Mouse (Mus musculus): Measurements from ENCODE around the gene Pigh. TPM values are rescaled to one million over a fixed set of nuclear protein-coding genes. Genes with fewer than 3 reads are reported as not detected.

Pigh gene
- polyA plus RNA-seq, 1 experiment = 3.6 TPM

DNA sequence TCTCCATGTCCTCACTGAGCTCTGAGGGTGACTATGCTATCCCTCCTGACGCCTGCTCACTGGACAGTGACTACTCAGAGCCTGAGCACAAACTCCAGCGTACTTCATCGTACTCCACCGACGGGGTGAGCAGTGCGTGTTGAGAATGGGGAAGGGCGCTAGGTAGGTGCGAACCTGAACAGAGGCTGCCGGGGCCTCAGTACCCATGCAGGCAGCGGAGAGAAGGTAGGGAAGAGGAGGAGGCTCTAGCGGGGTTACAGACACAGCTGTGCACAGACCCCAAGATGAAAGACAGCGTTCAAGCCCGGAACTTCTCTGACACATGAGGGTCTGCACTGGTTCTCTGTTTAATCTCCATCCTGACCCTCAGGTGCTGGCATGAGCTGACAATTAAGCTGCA lies 25.0 kb downstream of the Pigh start:
- H3K4me3 ChIP-seq (replicated peaks; ENCODE audit: control insufficient read depth, low read depth, low read length) = no peak overlapping the region
- H3K4me1 ChIP-seq (ENCODE audit: control insufficient read depth, insufficient read depth, low read length) = no peaks in the 10 kb centered on the region; the same call in 1 of the 2 replicates
- H3K27ac ChIP-seq (ENCODE audit: control insufficient read depth, insufficient read depth, low read depth, low read length, poor library complexity) = no peak overlapping the region
- WGBS = 91% methylated on average over 13 of the region's 13 CpGs
- TF ChIP-seq POLR2A (IDR thresholded peaks at IDR 0.05; ENCODE audit: borderline replicate concordance, control insufficient read depth, low read depth, low read length) = no peak
- no peak for TF ChIP-seq CTCF (IDR thresholded peaks at IDR 0.05; ENCODE audit: control insufficient read depth, insufficient read depth, low read length)

DNA sequence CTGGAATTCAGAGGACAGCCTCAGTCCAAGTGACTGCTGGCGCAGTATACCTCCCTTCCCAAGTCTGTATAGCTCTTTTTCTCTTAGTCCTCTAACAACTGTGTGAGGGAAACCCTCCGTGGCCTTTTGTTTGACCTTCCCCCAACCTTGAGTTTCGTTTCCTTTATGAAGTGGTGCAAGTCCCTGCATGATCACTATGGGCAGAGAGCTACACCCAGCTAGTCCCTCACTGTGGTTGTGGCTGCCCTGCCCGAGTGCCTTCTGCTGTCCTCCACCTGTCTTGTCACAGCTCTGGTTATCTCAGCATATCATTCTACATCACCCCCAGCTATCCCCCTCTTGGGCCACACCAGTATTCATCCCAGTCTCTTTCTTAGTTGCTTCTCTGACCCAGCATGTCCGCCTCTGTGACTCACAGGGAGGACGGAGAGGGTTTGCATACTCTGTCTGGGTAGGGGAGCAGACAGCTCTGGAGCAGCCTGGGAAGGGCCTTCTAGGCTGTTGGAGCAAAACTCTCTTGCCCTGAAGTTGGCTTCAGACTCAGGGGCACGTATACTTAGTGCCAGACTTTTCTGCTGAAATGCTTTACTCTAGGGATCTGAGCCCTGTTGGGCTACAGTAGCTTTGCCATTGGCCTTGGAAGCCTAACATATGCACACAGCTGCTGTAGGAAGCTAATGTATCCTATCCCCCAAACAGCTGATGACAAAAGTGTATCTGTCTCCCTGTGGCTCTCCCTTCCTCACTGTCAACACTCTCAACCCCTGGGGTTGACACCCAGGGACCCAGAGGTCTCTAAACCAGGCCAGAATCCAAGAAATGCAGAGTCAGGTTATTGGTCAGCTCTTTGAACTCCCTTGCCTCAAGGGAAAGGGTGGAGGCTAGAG lies 28.4 kb downstream of the Pigh start:
- 53% methylated on average over 7 of the region's 7 CpGs for WGBS
- no peaks in the 10 kb centered on the region; the same call in 1 of the 2 replicates for H3K4me1 ChIP-seq (ENCODE audit: control insufficient read depth, insufficient read depth, low read length)
- TF ChIP-seq POLR2A (IDR thresholded peaks at IDR 0.05; ENCODE audit: borderline replicate concordance, control insufficient read depth, low read depth, low read length) (no peak), CTCF (IDR thresholded peaks at IDR 0.05; ENCODE audit: control insufficient read depth, insufficient read depth, low read length) (no peak)

DNA sequence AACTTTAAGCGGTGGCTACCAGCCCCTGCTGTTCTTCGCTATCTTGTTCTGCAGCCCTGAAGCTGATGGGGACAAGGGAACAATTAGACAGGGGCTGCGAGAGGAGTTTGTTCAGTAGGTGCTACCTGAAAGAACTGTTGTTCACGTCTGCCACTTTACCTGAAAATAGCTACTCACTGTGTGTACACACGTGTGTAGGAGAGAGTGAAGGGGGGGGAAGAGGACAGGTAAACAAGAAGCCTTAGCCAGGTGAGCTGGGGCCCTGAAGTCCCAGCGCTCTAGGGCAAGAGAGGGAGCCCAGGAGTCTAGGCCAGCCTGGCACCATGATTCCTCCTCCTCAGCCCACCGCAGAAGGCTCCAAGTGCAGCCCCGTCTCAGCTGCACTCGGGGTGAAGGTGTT lies 29.3 kb downstream of the Pigh start:
- Histone ChIP-seq H3K27ac (ENCODE audit: control insufficient read depth, insufficient read depth, low read depth, low read length, poor library complexity) (no peak overlapping the region), H3K4me3 (replicated peaks; ENCODE audit: control insufficient read depth, low read depth, low read length) (no peak overlapping the region), H3K4me1 (ENCODE audit: control insufficient read depth, insufficient read depth, low read length) (no peaks in the 10 kb centered on the region; the same call in 1 of the 2 replicates)
- 89% methylated on average over 9 of the region's 9 CpGs for WGBS
- TF ChIP-seq POLR2A (IDR thresholded peaks at IDR 0.05; ENCODE audit: borderline replicate concordance, control insufficient read depth, low read depth, low read length) (no peak), CTCF (IDR thresholded peaks at IDR 0.05; ENCODE audit: control insufficient read depth, insufficient read depth, low read length) (no peak)

More for the DNA sequence above, 28.4 kb downstream of the Pigh start:
- Histone ChIP-seq H3K4me3 (replicated peaks; ENCODE audit: control insufficient read depth, low read depth, low read length) (no peak overlapping the region), H3K27ac (ENCODE audit: control insufficient read depth, insufficient read depth, low read depth, low read length, poor library complexity) (no peak overlapping the region; the same call in 1 of the 2 replicates)

DNA sequence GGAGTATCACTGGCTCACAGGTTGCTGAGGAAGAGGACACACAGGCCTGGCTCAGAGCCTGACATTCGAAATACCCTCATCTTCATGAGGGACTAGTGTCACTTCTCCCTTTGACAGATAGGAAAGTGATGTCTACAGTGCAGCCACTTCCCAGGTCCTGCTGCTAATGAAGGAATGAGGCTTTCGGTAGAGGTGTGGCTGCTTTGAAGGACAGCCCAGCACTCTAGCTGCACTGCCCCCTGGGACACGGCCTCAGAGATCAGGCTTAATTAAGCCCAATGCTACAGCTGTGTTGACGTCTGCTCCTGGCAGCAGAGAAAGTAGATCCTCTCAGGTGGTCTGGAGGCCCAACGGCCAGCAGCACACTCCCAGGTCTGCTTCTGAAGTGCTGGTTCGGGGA lies 29.9 kb downstream of the Pigh start:
- WGBS = 83% methylated on average over 6 of the region's 6 CpGs
- no peak overlapping the region for H3K27ac ChIP-seq (ENCODE audit: control insufficient read depth, insufficient read depth, low read depth, low read length, poor library complexity)
- no peak for TF ChIP-seq CTCF (IDR thresholded peaks at IDR 0.05; ENCODE audit: control insufficient read depth, insufficient read depth, low read length)
- TF ChIP-seq POLR2A (IDR thresholded peaks at IDR 0.05; ENCODE audit: borderline replicate concordance, control insufficient read depth, low read depth, low read length) = no peak
- no peaks in the 10 kb centered on the region; the same call in 1 of the 2 replicates for H3K4me1 ChIP-seq (ENCODE audit: control insufficient read depth, insufficient read depth, low read length)
- no peak overlapping the region for H3K4me3 ChIP-seq (replicated peaks; ENCODE audit: control insufficient read depth, low read depth, low read length)

DNA sequence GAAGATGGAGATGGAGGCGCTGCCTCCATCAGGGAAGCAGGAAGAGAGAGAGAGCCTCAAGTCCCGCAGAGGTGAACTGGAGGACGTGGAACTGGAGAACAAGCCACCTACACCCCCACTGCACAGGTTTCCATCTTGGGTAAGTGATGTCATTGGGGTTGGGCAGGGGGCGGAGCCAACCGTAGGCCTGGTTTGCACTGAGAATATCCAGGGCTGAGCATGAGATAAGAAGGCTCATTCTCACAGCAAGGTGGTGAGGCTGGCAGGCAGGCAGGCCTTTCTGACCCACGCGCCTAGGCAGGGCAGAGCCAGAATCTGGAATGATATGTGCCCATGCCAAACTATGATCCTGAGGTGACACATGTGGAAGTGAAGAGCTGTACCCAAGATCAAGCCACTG lies 34.2 kb downstream of the Pigh start:
- no peak for TF ChIP-seq POLR2A (IDR thresholded peaks at IDR 0.05; ENCODE audit: borderline replicate concordance, control insufficient read depth, low read depth, low read length)
- TF ChIP-seq CTCF (IDR thresholded peaks at IDR 0.05; ENCODE audit: control insufficient read depth, insufficient read depth, low read length) = no peak
- H3K4me1 ChIP-seq (ENCODE audit: control insufficient read depth, insufficient read depth, low read length) = no peaks in the 10 kb centered on the region; the same call in 1 of the 2 replicates
- 79% methylated on average over 7 of the region's 7 CpGs for WGBS
- H3K4me3 ChIP-seq (replicated peaks; ENCODE audit: control insufficient read depth, low read depth, low read length) = no peak overlapping the region
- H3K27ac ChIP-seq (ENCODE audit: control insufficient read depth, insufficient read depth, low read depth, low read length, poor library complexity) = no peak overlapping the region

DNA sequence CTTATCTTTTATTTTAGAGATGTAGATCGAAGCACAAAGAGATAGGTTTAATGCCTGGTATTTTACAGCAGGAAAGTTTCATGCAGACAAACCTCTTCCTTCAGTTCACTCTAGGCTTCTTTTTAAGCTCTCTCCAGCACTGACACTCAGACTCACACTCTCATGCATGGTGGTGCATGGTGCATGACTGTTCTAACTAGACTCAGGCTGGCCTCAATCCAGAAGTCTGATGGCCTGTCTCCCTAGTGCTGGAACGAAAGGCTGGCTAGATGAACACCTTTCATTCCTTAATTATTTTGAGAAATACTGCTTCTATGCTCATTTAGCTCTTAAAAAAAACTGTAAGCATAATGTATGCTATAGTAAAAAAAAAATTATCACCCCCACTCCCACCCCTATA lies 37.4 kb downstream of the Pigh start:
- 76% methylated on average over 2 of the region's 2 CpGs for WGBS
- TF ChIP-seq CTCF (IDR thresholded peaks at IDR 0.05; ENCODE audit: control insufficient read depth, insufficient read depth, low read length) (no peak), POLR2A (IDR thresholded peaks at IDR 0.05; ENCODE audit: borderline replicate concordance, control insufficient read depth, low read depth, low read length) (no peak)
- Histone ChIP-seq H3K27ac (ENCODE audit: control insufficient read depth, insufficient read depth, low read depth, low read length, poor library complexity) (no peak overlapping the region), H3K4me3 (replicated peaks; ENCODE audit: control insufficient read depth, low read depth, low read length) (no peak overlapping the region), H3K4me1 (ENCODE audit: control insufficient read depth, insufficient read depth, low read length) (no peaks in the 10 kb centered on the region; the same call in 1 of the 2 replicates)

DNA sequence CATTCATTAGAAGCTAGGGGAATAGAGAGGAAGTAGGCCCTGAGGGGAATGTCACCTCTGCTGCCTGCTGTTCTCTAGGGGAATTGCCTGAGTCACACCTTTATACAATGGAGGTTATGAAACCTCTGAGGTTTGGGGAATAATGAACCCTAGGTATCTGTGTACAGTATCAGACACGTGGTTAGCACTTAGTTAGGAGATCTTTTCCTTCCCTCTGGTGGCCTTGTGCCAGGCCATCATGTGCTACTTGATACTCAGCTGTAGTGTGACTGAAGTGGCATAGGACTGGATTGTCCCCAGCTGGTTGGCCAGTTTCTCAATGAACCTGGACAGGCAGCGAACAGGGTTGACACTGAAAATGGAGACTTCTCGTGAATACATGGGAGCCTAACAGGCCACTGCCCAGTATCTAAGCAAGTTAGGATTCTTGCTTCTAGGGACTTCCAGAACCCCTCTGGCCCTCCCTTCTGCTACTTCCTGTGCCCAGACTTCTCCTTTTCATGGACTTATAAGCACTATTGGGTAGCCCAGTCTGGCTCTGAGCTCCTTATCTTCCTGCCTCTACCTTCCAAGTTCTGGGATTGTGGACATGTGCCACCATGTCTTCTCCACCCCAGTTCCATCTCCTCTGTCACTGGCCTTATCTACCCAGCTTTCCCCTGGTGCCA lies 38.8 kb downstream of the Pigh start:
- Histone ChIP-seq H3K27ac (ENCODE audit: control insufficient read depth, insufficient read depth, low read depth, low read length, poor library complexity) (no peak overlapping the region), H3K4me1 (ENCODE audit: control insufficient read depth, insufficient read depth, low read length) (no peaks in the 10 kb centered on the region; the same call in 1 of the 2 replicates), H3K4me3 (replicated peaks; ENCODE audit: control insufficient read depth, low read depth, low read length) (no peak overlapping the region)
- 47% methylated on average over 3 of the region's 3 CpGs for WGBS
- TF ChIP-seq CTCF (IDR thresholded peaks at IDR 0.05; ENCODE audit: control insufficient read depth, insufficient read depth, low read length) = no peak
- TF ChIP-seq POLR2A (IDR thresholded peaks at IDR 0.05; ENCODE audit: borderline replicate concordance, control insufficient read depth, low read depth, low read length) = no peak

DNA sequence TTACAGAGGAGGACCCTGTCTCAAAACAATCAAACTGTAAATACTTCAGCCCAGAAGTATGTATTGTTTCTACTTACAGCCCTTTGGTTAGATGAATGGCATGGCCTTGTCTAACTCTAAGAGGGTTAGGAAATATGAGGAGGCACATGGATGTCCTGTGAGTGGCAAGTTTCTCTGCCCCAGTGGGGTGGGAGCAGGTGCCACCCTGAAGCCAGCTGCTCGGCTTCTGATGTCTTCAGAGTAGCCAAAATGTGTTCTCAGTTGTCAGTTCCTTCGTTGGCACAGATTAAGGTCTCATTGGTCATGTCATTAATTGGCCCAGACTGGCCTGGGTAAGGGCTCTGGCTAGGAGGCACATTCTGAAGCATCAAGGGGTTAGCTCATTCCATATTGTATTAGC lies 39.6 kb downstream of the Pigh start:
- H3K4me3 ChIP-seq (replicated peaks; ENCODE audit: control insufficient read depth, low read depth, low read length) = no peak overlapping the region
- 71% methylated on average over 2 of the region's 2 CpGs for WGBS
- H3K4me1 ChIP-seq (ENCODE audit: control insufficient read depth, insufficient read depth, low read length) = no peaks in the 10 kb centered on the region
- TF ChIP-seq CTCF (IDR thresholded peaks at IDR 0.05; ENCODE audit: control insufficient read depth, insufficient read depth, low read length) (no peak), POLR2A (IDR thresholded peaks at IDR 0.05; ENCODE audit: borderline replicate concordance, control insufficient read depth, low read depth, low read length) (no peak)
- H3K27ac ChIP-seq (ENCODE audit: control insufficient read depth, insufficient read depth, low read depth, low read length, poor library complexity) = no peak overlapping the region
